Mouse (Mus musculus): ENCODE results near the gene BC030867.
A peak's percentile ranks its signal among the peaks of the same experiment; 100 is the strongest.

The BC030867 gene

DNA sequence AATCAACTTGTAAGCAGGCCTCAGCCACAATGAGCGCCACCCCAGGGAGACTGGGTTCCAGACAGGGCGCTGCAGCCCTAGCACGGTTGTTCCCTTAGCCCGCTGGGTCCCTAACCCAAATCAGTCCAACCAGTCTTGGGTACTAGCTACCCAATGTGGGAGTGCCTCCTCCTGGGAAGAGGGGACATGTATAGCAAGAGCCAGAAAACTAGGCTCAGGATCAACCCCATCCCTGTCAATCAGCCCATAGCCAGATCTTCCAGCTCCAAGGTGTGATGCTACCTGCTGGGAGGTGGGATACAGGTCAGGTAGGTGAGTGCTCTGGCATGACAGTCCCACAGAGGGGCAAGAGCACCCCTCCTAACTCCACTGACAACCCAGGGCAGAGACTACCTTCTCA, 41.5 kb downstream of the BC030867 start:
- DNase-seq (ENCODE audit: low read depth), result no peak

GRCm38 (mm10) chr11:102291051-102291535, 42.4 kb downstream of the BC030867 start:
- DNase-seq (ENCODE audit: low read depth), result no peak

- DNase-seq (ENCODE audit: low read depth), result no peak
These were observed 45.3 kb downstream of the BC030867 start for GRCm38 (mm10) chr11:102293971-102294370.

DNA sequence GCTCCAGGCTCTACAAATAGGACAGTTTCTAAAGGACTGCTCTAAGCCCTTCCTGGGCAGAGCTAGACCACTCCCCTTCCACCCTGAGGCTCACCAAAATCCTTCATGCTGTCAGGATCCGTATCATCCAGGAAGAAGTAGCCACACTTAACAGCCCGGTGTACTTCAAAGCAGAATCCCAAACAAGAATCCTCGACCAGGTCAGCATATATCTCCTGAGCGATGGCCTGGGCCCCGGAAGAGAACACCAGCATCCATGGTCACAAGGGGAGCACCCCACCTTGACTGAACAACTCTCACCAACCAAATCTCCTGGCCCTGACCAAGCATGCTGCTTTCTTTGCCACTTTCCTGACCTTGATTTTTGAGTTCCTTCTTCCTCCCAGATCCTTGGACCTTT, 45.7 kb downstream of the BC030867 start:
- no peak for DNase-seq (ENCODE audit: low read depth)

GRCm38 (mm10) chr11:102294887-102295597, 46.4 kb downstream of the BC030867 start:
- DNase-seq (ENCODE audit: low read depth), result peak; percentile 87

DNA sequence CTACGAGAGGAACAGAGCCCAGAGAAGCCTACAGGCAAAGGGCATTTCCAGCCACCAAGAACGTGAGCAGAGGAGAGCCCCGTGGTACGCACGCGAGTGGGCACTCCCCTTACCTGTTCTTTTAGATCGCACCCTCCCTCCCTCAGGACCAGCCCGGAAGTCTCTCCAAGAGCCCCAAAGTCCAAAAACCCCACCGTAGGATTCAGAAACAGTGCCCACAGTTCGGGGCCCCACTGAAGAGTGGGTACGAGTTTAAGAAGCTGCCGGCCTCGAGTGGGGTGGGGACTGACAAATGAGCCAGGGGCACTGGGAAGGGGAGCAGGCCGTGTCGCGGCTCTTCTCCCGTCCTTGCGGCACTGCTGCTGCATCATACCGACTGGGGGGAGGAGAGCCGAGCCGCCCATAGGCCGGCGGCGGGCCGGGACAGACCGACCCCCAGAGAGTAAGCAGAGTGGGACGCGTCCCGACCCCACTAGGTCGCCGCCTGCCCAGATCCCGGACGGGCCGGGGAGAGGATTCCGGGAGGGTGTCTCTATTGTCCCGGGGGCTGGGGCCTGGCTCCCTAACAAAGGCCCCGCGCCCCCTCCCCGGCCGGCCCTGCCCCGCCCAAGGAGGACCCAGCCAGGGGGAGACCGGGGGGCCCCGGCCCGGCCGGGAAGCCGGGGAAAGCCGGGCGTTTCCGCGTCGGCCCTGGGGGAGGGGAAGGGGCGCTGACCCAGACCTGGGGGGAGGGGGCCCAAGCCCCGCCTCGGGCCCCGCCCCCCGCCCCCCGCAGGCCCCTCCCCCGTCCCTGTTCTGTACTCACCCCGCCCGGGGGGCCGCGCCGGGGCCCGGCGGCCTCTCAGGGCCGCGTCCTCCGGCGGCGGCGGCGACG, 47.2 kb downstream of the BC030867 start:
- no peak for DNase-seq (ENCODE audit: low read depth)

GRCm38 (mm10) chr11:102296491-102297472, 48.1 kb downstream of the BC030867 start, which contains the start of gene Atxn7l3:
Gene Atxn7l3 (minus strand): TSS chr11:102296631.
- DNase-seq (ENCODE audit: low read depth), result peak; percentile 98

GRCm38 (mm10) chr11:102297577-102298556, 49.2 kb downstream of the BC030867 start:
- peak; percentile 71 for DNase-seq (ENCODE audit: low read depth)

- DNase-seq (ENCODE audit: low read depth), result peak; percentile 87
These were observed 51.2 kb downstream of the BC030867 start for GRCm38 (mm10) chr11:102299839-102300238.

DNA sequence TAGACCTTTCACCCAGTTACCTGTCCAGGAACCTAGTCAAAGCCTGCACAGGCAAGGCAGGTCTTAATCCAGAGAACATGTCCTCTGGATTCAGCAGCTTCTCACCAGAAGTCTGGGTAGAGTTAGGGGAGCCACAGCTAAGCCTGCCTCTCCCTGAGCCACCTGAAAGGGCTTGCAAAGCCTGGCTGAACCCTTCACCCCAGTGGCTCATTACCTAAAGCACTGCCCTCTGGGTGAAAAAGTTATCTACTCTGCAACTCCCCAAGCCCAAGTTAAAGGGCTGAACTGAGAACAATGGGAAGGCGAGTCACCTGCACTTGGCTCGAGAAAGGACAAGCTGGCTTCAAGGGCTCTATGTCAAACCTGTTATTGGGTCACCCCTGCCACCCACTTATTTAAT, 55.5 kb downstream of the BC030867 start:
- no peak for DNase-seq (ENCODE audit: low read depth)

GRCm38 (mm10) chr11:102305359-102305758, 56.7 kb downstream of the BC030867 start:
- no peak for DNase-seq (ENCODE audit: low read depth)

- DNase-seq (ENCODE audit: low read depth), result no peak
These were observed 59.4 kb downstream of the BC030867 start for GRCm38 (mm10) chr11:102308104-102308503.

DNA sequence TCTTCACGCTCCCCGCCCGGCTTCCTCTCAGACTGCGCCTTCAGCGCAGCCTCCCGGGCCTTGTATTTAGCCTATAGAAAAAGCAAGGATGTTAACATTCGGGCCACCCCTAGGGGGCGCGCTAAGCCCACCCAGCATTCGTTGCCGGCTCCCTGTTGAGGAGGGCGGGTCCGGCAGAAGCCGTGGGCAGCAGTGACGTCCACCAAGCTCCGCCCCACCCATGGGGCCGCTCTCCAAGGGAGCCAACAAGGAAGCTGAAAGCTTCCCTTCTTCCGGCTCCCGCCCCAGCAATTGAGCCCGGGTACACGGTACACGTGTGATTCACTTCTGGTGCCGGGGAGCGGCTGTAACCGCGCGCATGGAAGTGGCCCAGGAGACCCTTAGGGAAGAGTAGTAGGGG, 60.3 kb downstream of the BC030867 start:
- peak; percentile 98 for DNase-seq (ENCODE audit: low read depth)

GRCm38 (mm10) chr11:102309821-102310617, 61.3 kb downstream of the BC030867 start:
- peak; percentile 23 for DNase-seq (ENCODE audit: low read depth)

DNA sequence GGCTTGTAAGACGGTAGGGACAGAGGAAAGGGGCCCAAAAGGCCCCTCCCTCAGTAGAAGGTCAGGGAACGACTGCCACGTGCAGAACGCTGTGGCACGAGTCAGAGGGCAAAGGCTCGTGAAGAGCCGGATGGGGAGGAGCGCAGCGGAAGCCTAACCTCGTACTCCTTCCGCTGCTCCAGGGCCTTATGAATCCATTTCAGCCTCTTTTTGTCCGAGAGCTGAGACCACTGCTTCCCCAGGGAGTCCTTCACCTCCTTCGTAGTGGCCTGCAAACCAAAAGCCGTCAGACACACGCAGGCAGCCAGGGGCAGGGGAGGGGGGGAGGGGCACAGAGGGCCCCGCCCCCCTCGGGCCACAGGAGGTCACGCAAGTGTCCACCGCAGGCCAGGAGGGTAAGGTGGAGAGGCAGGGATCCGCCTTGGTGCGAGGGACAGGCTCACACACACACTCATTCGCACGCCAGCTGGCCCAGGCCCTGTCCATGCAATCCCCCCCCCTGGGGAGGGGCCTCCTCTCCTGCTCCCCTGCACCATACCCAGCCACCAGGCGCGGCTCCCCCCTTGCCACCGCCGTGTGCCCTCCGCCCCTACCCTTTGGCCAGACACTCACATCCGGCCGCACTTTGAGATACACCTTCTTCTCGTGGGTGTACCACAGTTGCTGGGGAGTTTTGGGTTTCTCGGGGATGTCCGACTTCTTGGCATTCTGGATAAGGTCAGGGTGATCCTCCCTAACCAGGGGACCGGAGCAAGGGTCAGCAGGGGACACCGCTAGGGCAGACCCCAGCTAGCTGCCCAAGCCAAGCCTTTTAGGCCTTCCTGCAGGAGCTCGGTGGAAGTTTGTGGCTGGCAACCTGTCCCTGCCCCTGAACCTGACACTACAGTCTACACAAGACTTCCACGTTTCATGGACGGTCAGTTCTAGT, 62.4 kb downstream of the BC030867 start:
- DNase-seq (ENCODE audit: low read depth), result peak; percentile 10

DNA sequence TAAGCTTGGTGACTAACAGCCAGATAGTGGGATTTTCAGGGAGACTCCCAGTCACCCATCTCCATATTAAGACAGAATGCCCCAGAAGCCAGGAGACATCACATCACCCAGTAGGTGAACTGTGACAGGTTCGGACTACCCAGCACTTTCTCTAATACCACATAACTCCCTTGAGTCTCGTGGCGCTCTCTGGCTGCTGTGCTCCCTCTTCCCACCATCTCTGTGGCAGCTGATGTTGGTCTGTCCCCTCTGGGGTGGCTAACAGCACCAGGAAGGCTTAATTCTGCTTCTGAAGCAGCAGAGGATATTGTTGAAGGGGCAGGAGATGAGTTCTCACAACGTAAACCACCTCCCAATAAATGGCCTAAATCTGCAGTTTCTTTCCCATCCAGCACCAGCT, 63.3 kb downstream of the BC030867 start:
- no peak for DNase-seq (ENCODE audit: low read depth)

DNA sequence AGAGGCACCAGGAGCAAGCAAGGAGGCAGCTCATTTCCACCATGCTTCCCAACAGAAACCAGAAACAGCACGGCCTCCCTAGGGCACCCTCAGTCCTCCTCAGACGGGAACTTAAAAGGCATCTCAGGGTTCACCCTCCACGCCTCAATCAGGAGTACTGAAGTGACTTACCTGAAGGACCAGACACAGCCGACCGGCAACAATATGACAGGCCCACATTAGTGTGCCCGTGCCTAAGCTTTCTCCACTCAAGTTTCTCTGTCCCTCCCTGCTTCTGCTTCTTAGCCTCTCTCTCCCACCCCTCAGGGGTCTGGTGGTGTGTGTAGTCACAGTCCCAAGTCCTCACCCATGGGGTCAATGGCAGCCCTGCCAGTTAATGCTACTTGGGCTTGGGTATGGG, 63.9 kb downstream of the BC030867 start:
- DNase-seq (ENCODE audit: low read depth), result no peak

DNA sequence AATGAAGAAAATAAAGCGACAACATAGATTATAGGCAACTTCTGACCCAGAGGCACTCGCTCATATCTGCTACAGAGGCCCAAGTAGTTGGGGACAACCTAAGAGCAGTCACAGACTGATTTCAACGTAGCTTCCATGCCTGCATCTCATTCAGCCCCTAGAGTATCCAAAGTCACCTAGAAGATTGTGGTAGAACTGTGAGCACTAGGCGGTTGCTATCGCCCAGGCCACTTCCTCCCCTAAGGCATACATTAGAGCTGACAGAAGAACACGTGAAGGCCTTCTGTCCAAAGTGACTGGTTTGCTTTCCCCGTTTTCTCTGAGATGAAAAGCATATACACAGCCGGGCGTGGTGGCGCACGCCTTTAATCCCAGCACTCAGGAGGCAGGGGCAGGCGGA, 65.6 kb downstream of the BC030867 start:
- peak; percentile 15 for DNase-seq (ENCODE audit: low read depth)
